ENCODE assay signal across 21 mouse cellular contexts in the genomic region with DNA sequence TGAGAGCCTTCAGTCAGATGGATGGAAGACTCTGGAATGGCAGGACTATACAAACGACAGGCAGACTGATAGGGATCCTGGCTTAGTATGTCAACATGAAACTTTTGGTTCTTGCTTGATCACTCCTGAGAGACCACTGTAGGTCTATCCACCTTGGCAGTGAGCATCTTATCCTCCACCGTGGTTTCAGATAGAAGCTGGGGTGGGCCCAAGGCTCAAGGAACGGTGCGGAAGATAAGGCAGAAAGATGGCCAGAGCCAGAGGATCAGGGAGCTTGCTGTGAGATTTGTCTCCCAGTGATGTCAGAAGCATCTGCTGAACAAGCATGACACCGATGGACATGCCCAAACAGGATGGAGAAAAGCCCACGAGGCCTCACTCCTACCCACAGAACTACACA.
DNase-seq lines count a peak whose midpoint lies in the region; ATAC-seq lines count a peak whose summit lies in the region.
"Had no signal": no experiment of that assay in that cellular context is flagged by ENCODE, and none has a peak within 500 bp of the region (broad histone marks: within the 10 kb centered on the region; RNA-seq: fewer than 3 reads in every experiment).

No protein-coding gene starts in this region.

- intact Hi-C loops in heart, postnatal 25 days (cut with DNase I), result loop anchor here (5.0 kb wide), 1 partner anchor 40 kb away; no protein-coding TSS in a partner anchor

- H3K9me3 ChIP-seq in heart, embryonic 13.5 days, result no peaks in the 10 kb centered on the region
- no peaks in the 10 kb centered on the region for H3K9me3 ChIP-seq in megakaryocyte, embryonic 14.5 days
- no peaks in the 10 kb centered on the region for H3K9me3 ChIP-seq in liver, embryonic 12.5 days (replicated peaks)
- H3K9me3 ChIP-seq: embryonic facial prominence, embryonic 10.5 days; kidney, embryonic 15.5 days; stomach, embryonic 15.5 days had no signal

- ATAC-seq in heart, embryonic 13.5 days (ENCODE audit: extremely low read depth, insufficient number of reproducible peaks, low FRiP score, low TSS enrichment), result no peak
- no peak for ATAC-seq in megakaryocyte, adult 5-6 weeks (ENCODE audit: poor library complexity, severe bottlenecking)
- ATAC-seq in liver, embryonic 12.5 days, result peak; percentile 75
- no peak for ATAC-seq in activated CD4-positive, CD25-positive, alpha-beta regulatory T cell, adult 4 months
- ATAC-seq: intestine, postnatal 0 days; midbrain, embryonic 16.5 days had no signal

- no peak overlapping the region for H3K4me3 ChIP-seq in heart, embryonic 13.5 days
- H3K4me3 ChIP-seq in megakaryocyte, embryonic 14.5 days (replicated peaks), result peak overlapping the region; percentile 50
- no peak overlapping the region for H3K4me3 ChIP-seq in liver, embryonic 12.5 days
- H3K4me3 ChIP-seq: embryonic facial prominence, embryonic 10.5 days; kidney, embryonic 15.5 days; limb, embryonic 12.5 days; stomach, embryonic 15.5 days had no signal

- WGBS in heart, embryonic 13.5 days, result 64% methylated on average over 6 of the region's 6 CpGs
- WGBS in liver, embryonic 12.5 days (ENCODE audit: insufficient replicate concordance), result 28% methylated on average over 6 of the region's 6 CpGs

- no peaks in the 10 kb centered on the region for H3K27me3 ChIP-seq in heart, embryonic 13.5 days (replicated peaks)
- no peaks in the 10 kb centered on the region for H3K27me3 ChIP-seq in megakaryocyte, embryonic 14.5 days (replicated peaks)
- H3K27me3 ChIP-seq in liver, embryonic 12.5 days (replicated peaks), result no peaks in the 10 kb centered on the region
- H3K27me3 ChIP-seq: kidney, embryonic 15.5 days; stomach, embryonic 15.5 days had no signal

- DNase-seq in heart, postnatal 25 days (ENCODE audit: low spot score), result no peak
- no peak for DNase-seq in gastrocnemius, postnatal 10 days
- DNase-seq: adrenal gland, postnatal 36 days; cerebellum, adult 11 months; cerebellum, adult 9-11 months; heart, postnatal 36 days; kidney, postnatal 36 days; lung, adult 2 months; lung, postnatal 14 days; thymus, postnatal 36 days had no signal

- 0 out of 2 replicates have a peak overlapping the region, but pooled peaks have one; percentile 56 for H3K9ac ChIP-seq in heart, embryonic 13.5 days
- H3K9ac ChIP-seq in liver, embryonic 12.5 days, result no peak overlapping the region
- H3K9ac ChIP-seq: kidney, embryonic 15.5 days; stomach, embryonic 15.5 days had no signal

- H3K27ac ChIP-seq in heart, embryonic 13.5 days (replicated peaks), result peak overlapping the region; percentile 68; the same call in 1 of the 2 replicates
- H3K27ac ChIP-seq in liver, embryonic 12.5 days, result peak overlapping the region; percentile 30; the same call in 1 of the 2 replicates
- H3K27ac ChIP-seq: limb, embryonic 12.5 days; stomach, embryonic 15.5 days had no signal

- no peaks in the 10 kb centered on the region for H3K36me3 ChIP-seq in heart, embryonic 13.5 days
- peaks cover 67% of the 10 kb centered on the region for H3K36me3 ChIP-seq in megakaryocyte, embryonic 14.5 days (replicated peaks; ENCODE audit: low read length)
- no peaks in the 10 kb centered on the region for H3K36me3 ChIP-seq in liver, embryonic 12.5 days
- H3K36me3 ChIP-seq: embryonic facial prominence, embryonic 10.5 days; kidney, embryonic 15.5 days; limb, embryonic 12.5 days; stomach, embryonic 15.5 days had no signal

- no peak overlapping the region for H3K4me2 ChIP-seq in heart, embryonic 13.5 days
- 0 out of 2 replicates have a peak overlapping the region, but pooled peaks have one; percentile 6 for H3K4me2 ChIP-seq in liver, embryonic 12.5 days
- H3K4me2 ChIP-seq: kidney, embryonic 15.5 days; limb, embryonic 12.5 days; stomach, embryonic 15.5 days had no signal

- H3K4me1 ChIP-seq in heart, embryonic 13.5 days, result peaks cover 63% of the 10 kb centered on the region
- H3K4me1 ChIP-seq in megakaryocyte, embryonic 14.5 days, result peaks cover 94% of the 10 kb centered on the region
- peaks cover 74% of the 10 kb centered on the region for H3K4me1 ChIP-seq in liver, embryonic 12.5 days
